ENCODE assay signal across 8 mouse cellular contexts in the genomic region with DNA sequence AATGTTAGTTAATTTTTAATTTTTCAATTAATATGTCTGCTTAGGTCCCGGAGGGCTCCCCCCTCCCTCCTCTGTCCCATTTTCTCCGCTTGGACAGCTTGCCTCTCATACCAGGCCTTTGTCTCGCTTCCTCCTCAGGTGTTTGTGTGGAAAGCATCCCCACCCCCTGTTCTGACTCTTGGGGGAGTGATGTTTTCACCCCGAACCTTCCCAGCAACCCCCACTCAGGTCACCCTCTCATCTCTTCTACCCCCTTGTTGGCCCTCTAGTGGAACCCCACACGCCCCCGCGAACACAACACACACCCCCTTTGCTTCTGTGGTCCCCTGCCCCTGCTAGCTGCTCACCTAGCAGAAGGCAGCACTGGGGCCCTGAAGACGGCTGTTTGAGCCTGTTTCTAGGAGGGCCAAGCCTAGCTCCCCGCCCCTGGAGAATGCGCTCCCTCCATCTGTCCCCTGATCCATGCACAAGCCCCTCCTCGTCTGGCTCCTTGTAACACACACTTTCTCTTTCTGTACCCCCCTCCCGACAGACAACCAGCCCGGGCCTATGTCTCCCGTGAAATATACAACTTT. TPM values are rescaled to one million over a fixed set of nuclear protein-coding genes. Genes with fewer than 3 reads are reported as not detected.
DNase-seq lines count a peak whose midpoint lies in the region; ATAC-seq and TF ChIP-seq lines count a peak whose summit lies in the region.

No protein-coding gene starts in this region.

- intact Hi-C loops in left cerebral cortex, postnatal 14 days (cut with DNase I) = loop anchor here (2.0 kb wide), 1 partner anchor 60 kb away; no protein-coding TSS in a partner anchor

- peaks cover 44% of the 10 kb centered on the region for H3K36me3 ChIP-seq in hindbrain, embryonic 14.5 days (replicated peaks; ENCODE audit: control insufficient read depth, insufficient read depth)
- H3K36me3 ChIP-seq in stomach, postnatal 0 days (ENCODE audit: control insufficient read depth, insufficient read depth, low read length) = no peaks in the 10 kb centered on the region

- peak; percentile 66 for ATAC-seq in hindbrain, embryonic 14.5 days (ENCODE audit: low FRiP score)
- ATAC-seq in stomach, postnatal 0 days (ENCODE audit: low FRiP score, low TSS enrichment) = peak; percentile 22; the same call in 1 of the 2 replicates

- peak overlapping the region; percentile 95 for H3K27ac ChIP-seq in hindbrain, embryonic 14.5 days
- no peak overlapping the region for H3K27ac ChIP-seq in stomach, postnatal 0 days (replicated peaks)

- WGBS in hindbrain, embryonic 14.5 days = 12% methylated on average over 14 of the region's 14 CpGs
- WGBS in stomach, postnatal 0 days = 17% methylated on average over 14 of the region's 14 CpGs

- TF ChIP-seq CTCF in stomach, postnatal 0 days (IDR thresholded peaks at IDR 0.05; ENCODE audit: low read depth) = no peak

- H3K4me3 ChIP-seq in hindbrain, embryonic 14.5 days (replicated peaks; ENCODE audit: low read length) = peak overlapping the region; percentile 98
- peak overlapping the region; percentile 80 for H3K4me3 ChIP-seq in stomach, postnatal 0 days (ENCODE audit: low read depth, low read length)

- no peak for TF ChIP-seq EP300 in stomach, postnatal 0 days (optimal IDR thresholded peaks at IDR 0.05)

- H3K9me3 ChIP-seq in hindbrain, embryonic 14.5 days (ENCODE audit: control insufficient read depth, low read length) = no peaks in the 10 kb centered on the region
- H3K9me3 ChIP-seq in stomach, postnatal 0 days (ENCODE audit: control insufficient read depth, low read length) = no peaks in the 10 kb centered on the region

- peak; percentile 46 to 51 for DNase-seq in left cerebral cortex, postnatal 14 days (ENCODE audit: low spot score in 2 of 2)
- DNase-seq in left cerebral cortex, adult 11 months (ENCODE audit: low spot score) = no peak
- DNase-seq in embryo, embryonic 10.5 days (ENCODE audit: low spot score) = peak; percentile 61
- DNase-seq in hindbrain, embryonic 14.5 days (ENCODE audit: low spot score) = peak; percentile 63
- DNase-seq in layer of hippocampus, postnatal 10 days (ENCODE audit: low spot score in 2 of 2) = peak; percentile 45 to 58
- DNase-seq in mesoderm, embryonic 11.5 days (ENCODE audit: low read depth, low spot score) = peak; percentile 30
- DNase-seq in stomach, postnatal 0 days (ENCODE audit: low spot score) = peak; percentile 29
- DNase-seq in frontal cortex, postnatal 25 days (ENCODE audit: low spot score in 2 of 2) = no peak

- peaks cover 22% of the 10 kb centered on the region for H3K4me1 ChIP-seq in hindbrain, embryonic 14.5 days (replicated peaks; ENCODE audit: control insufficient read depth, insufficient read depth, low read length)
- H3K4me1 ChIP-seq in stomach, postnatal 0 days (replicated peaks; ENCODE audit: control insufficient read depth, insufficient read depth) = no peaks in the 10 kb centered on the region

- H3K4me2 ChIP-seq in hindbrain, embryonic 14.5 days (replicated peaks) = peak overlapping the region; percentile 81
- H3K4me2 ChIP-seq in stomach, postnatal 0 days (replicated peaks; ENCODE audit: low read depth) = peak overlapping the region; percentile 94

- peak overlapping the region; percentile 100 for H3K9ac ChIP-seq in hindbrain, embryonic 14.5 days
- peak overlapping the region; percentile 90 for H3K9ac ChIP-seq in stomach, postnatal 0 days (ENCODE audit: low read length)

- H3K27me3 ChIP-seq in hindbrain, embryonic 14.5 days (ENCODE audit: control insufficient read depth, insufficient read depth, low read length) = no peaks in the 10 kb centered on the region
- H3K27me3 ChIP-seq in stomach, postnatal 0 days (ENCODE audit: control insufficient read depth, insufficient read depth, low read length) = no peaks in the 10 kb centered on the region

RNA-seq across cellular contexts. Expression of gene Vps37d, which starts 1.0 kb away (rescaled TPM):
- 10 to 100 TPM; 23.6 to 30.9 TPM for total RNA-seq in left cerebral cortex, postnatal 14 days (2021)
- polyA plus RNA-seq in hindbrain, embryonic 14.5 days (2014; fragmentation: Nextera tagmentation; extraction: Ambion mirVana) = 32.9 and 37.1 TPM in 2 replicates
- total RNA-seq in layer of hippocampus, postnatal 10 days (2021) = 10 to 100 TPM; 31.7 to 34.8 TPM
- 3.3 and 3.4 TPM in 2 replicates for polyA plus RNA-seq in stomach, postnatal 0 days (2015; fragmentation: Nextera tagmentation; extraction: Ambion mirVana)

RNA-seq across cellular contexts. Expression of gene Bud23, which starts 12.3 kb away (rescaled TPM):
- total RNA-seq in left cerebral cortex, postnatal 14 days (2021) = 10 to 100 TPM; 34.0 to 55.7 TPM
- 61.9 and 63.3 TPM in 2 replicates for polyA plus RNA-seq in hindbrain, embryonic 14.5 days (2014; fragmentation: Nextera tagmentation; extraction: Ambion mirVana)
- total RNA-seq in layer of hippocampus, postnatal 10 days (2021) = 10 to 100 TPM; 49.8 to 54.7 TPM
- 46.8 and 51.9 TPM in 2 replicates for polyA plus RNA-seq in stomach, postnatal 0 days (2015; fragmentation: Nextera tagmentation; extraction: Ambion mirVana)

RNA-seq across cellular contexts. Expression of gene Mlxipl, which starts 12.7 kb away (rescaled TPM):
- total RNA-seq in left cerebral cortex, postnatal 14 days (2021) = 1 to 10 TPM; 4.0 to 4.5 TPM
- polyA plus RNA-seq in hindbrain, embryonic 14.5 days (2014; fragmentation: Nextera tagmentation; extraction: Ambion mirVana) = 0.91 and 1.1 TPM in 2 replicates
- total RNA-seq in layer of hippocampus, postnatal 10 days (2021) = 1 to 10 TPM; 3.6 to 4.4 TPM
- 0.22 and 0.91 TPM in 2 replicates for polyA plus RNA-seq in stomach, postnatal 0 days (2015; fragmentation: Nextera tagmentation; extraction: Ambion mirVana)

RNA-seq across cellular contexts. Expression of gene Dnajc30, which starts 13.0 kb away (rescaled TPM):
- total RNA-seq in left cerebral cortex, postnatal 14 days (2021) = 10 to 100 TPM; 41.6 to 42.9 TPM
- polyA plus RNA-seq in hindbrain, embryonic 14.5 days (2014; fragmentation: Nextera tagmentation; extraction: Ambion mirVana) = 42.5 and 43.0 TPM in 2 replicates
- total RNA-seq in layer of hippocampus, postnatal 10 days (2021) = 10 to 100 TPM; 35.5 to 38.0 TPM
- 24.3 and 26.1 TPM in 2 replicates for polyA plus RNA-seq in stomach, postnatal 0 days (2015; fragmentation: Nextera tagmentation; extraction: Ambion mirVana)

RNA-seq across cellular contexts. Expression of gene Stx1a, which starts 53.7 kb away (rescaled TPM):
- total RNA-seq in left cerebral cortex, postnatal 14 days (2021) = 100 to 1,000 TPM; 413 to 473 TPM
- 113 and 134 TPM in 2 replicates for polyA plus RNA-seq in hindbrain, embryonic 14.5 days (2014; fragmentation: Nextera tagmentation; extraction: Ambion mirVana)
- total RNA-seq in layer of hippocampus, postnatal 10 days (2021) = 100 to 1,000 TPM; 182 to 196 TPM
- polyA plus RNA-seq in stomach, postnatal 0 days (2015; fragmentation: Nextera tagmentation; extraction: Ambion mirVana) = 5.3 TPM in 2 replicates

Comparison
In these comparisons a context has a peak if more than half of its experiments do, and no peak if none do; other contexts are left out.
1. DNase-seq: peak in left cerebral cortex, postnatal 14 days (2 of 2), embryo, embryonic 10.5 days (single experiment), hindbrain, embryonic 14.5 days (single experiment), layer of hippocampus, postnatal 10 days (2 of 2), mesoderm, embryonic 11.5 days (single experiment) and stomach, postnatal 0 days (single experiment); none in left cerebral cortex, adult 11 months (single experiment) and frontal cortex, postnatal 25 days (0 of 2).